Mouse (Mus musculus): ENCODE results near the gene Ndufa5.

Ndufa5 gene

GRCm38 (mm10) chr6:24527155-24528063 is at the start of gene Ndufa5:
Gene Ndufa5 (minus strand): TSS chr6:24528013.
- DNase-seq = peak; percentile 90 to 95

GRCm38 (mm10) chr6:24573319-24573718 is 45.5 kb upstream of the Ndufa5 start:
- DNase-seq = no peak

- no peak for DNase-seq
Measured at GRCm38 (mm10) chr6:24572431-24572830, 44.6 kb upstream of the Ndufa5 start.

- no peak for DNase-seq
Measured at GRCm38 (mm10) chr6:24571126-24571525, 43.3 kb upstream of the Ndufa5 start.

GRCm38 (mm10) chr6:24570278-24570677 is 42.5 kb upstream of the Ndufa5 start:
- DNase-seq = no peak

- no peak for DNase-seq
Measured at GRCm38 (mm10) chr6:24569711-24570110, 41.9 kb upstream of the Ndufa5 start.

GRCm38 (mm10) chr6:24568963-24569362 is 41.1 kb upstream of the Ndufa5 start:
- DNase-seq = no peak

GRCm38 (mm10) chr6:24564886-24565285 is 37.1 kb upstream of the Ndufa5 start:
- DNase-seq = no peak

- DNase-seq = peak; percentile 31 to 48
Measured at GRCm38 (mm10) chr6:24564081-24564480, 36.3 kb upstream of the Ndufa5 start.

GRCm38 (mm10) chr6:24555488-24555887 is 27.7 kb upstream of the Ndufa5 start:
- no peak for DNase-seq

GRCm38 (mm10) chr6:24554427-24555086 is 26.7 kb upstream of the Ndufa5 start:
- no peak for DNase-seq

- DNase-seq = no peak
Measured at GRCm38 (mm10) chr6:24552046-24552445, 24.2 kb upstream of the Ndufa5 start.

- no peak for DNase-seq
Measured at GRCm38 (mm10) chr6:24549801-24550200, 22.0 kb upstream of the Ndufa5 start.

- DNase-seq = no peak
Measured at GRCm38 (mm10) chr6:24546716-24547420, 19.1 kb upstream of the Ndufa5 start.

GRCm38 (mm10) chr6:24543119-24543591 is 15.3 kb upstream of the Ndufa5 start:
- peak; percentile 22 to 39 for DNase-seq

- DNase-seq = no peak
Measured at GRCm38 (mm10) chr6:24542393-24542792, 14.6 kb upstream of the Ndufa5 start.

- no peak for DNase-seq
Measured at GRCm38 (mm10) chr6:24540106-24540505, 12.3 kb upstream of the Ndufa5 start.

GRCm38 (mm10) chr6:24538435-24538834 is 10.6 kb upstream of the Ndufa5 start:
- no peak for DNase-seq

- no peak for DNase-seq
Measured at GRCm38 (mm10) chr6:24532804-24533203, 5.0 kb upstream of the Ndufa5 start.

GRCm38 (mm10) chr6:24530711-24531420 is 3.1 kb upstream of the Ndufa5 start:
- peak in 1 of 2 experiments; percentile 10 for DNase-seq

- peak; percentile 26 to 64 for DNase-seq
Measured at GRCm38 (mm10) chr6:24530166-24530565, 2.4 kb upstream of the Ndufa5 start.

- DNase-seq = no peak
Measured at GRCm38 (mm10) chr6:24528064-24528243, 141 bp upstream of the Ndufa5 start, which contains the start of gene Asb15. Gene Asb15 (plus strand): TSS chr6:24528144.

- no peak for DNase-seq
Measured at GRCm38 (mm10) chr6:24525705-24526104, 2.1 kb downstream of the Ndufa5 start.
